Mouse (Mus musculus): Measurements from ENCODE around the gene Chrna7. TPM values are rescaled to one million over a fixed set of nuclear protein-coding genes. Genes with fewer than 3 reads are reported as not detected.

Gene Chrna7
- total RNA-seq (2023): not detected

GRCm38 (mm10) chr7:63212084-63212723 is at the start of gene Chrna7:
TSS of gene Chrna7 (minus strand) at chr7:63212569.

Other genes with a start within 250 kb of the Chrna7 start
- not detected for gene Otud7a, start 232.2 kb upstream of the Chrna7 start, total RNA-seq (2023)

All from CD4-positive naive resting alpha-beta T cell, adult 57 days (primary cell).